Mouse (Mus musculus): ENCODE results near the gene Hdhd3. TPM values are rescaled to one million over a fixed set of nuclear protein-coding genes. Genes with fewer than 3 reads are reported as not detected.

Gene Hdhd3
- polyA plus RNA-seq, 1 experiment from 2014 or later = 21.2 TPM

DNA sequence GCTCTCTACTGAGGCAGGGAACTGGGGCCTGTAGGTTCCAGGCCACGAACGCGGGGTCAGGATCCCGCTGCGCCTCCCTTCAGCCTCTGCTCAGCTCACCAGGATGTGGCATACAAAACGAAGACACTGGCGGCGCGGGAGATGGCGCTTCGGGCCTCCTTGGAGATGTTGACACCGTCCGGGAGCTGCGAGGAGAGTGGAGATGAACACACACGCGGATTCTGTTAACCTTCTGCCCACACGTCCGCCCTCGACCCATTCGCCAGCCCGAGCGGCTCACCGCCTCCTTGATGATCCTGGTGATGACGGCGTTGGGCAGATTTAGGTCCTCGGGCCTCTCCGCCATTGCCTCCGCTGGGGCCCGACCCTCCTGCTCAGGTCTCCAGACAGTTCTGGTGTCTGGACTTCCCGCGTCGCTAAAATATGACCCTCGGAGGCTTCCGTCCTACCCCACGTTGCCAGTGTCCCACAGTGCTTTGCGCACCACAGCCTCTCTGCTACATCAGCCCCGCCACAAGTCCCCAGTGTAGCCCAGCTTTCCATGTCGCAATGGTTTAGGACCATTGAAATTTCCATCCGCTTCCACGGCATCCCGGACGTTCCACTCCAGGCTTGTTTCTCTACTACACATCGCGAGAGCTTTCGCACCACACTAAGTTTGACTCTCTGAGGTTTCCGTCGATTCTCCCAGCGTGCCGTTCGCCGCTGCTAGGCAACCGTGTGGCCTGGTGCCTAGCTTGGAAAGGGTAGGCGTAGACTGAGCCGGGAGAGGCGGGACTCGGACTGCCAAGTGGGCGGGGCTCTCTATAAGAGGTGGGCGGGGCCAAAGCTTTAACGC lies 21.6 kb upstream of the Hdhd3 start, which contains the start of the genes Pole3 and 4933430I17Rik:
Gene Pole3, minus strand, starts transcription at position 418 of the 838 bp plus-strand sequence.
Gene 4933430I17Rik, plus strand, starts transcription at position 719 of the 838 bp plus-strand sequence.
- under 1% methylated on average over 59 of the region's 59 CpGs for WGBS

GRCm38 (mm10) chr4:62520892-62521400 lies 17.7 kb upstream of the Hdhd3 start:
- Histone ChIP-seq H3K4me1 (ENCODE audit: control insufficient read depth, insufficient read depth, low read length) (peaks cover 27% of the 10 kb centered on the region), H3K4me3 (ENCODE audit: low read depth, low read length) (0 out of 2 replicates have a peak overlapping the region, but pooled peaks have one; percentile 69), H3K4me2 (replicated peaks; ENCODE audit: low read depth, low read length) (no peak overlapping the region), H3K9ac (replicated peaks; ENCODE audit: low read depth, low read length) (no peak overlapping the region), H3K27ac (ENCODE audit: low read length) (no peak overlapping the region), H3K27me3 (ENCODE audit: control insufficient read depth, insufficient read depth, low read length) (no peaks in the 10 kb centered on the region), H3K9me3 (ENCODE audit: control insufficient read depth, low read depth, low read length) (no peaks in the 10 kb centered on the region), H3K36me3 (ENCODE audit: control insufficient read depth, insufficient read depth, low read length) (peaks cover 8% of the 10 kb centered on the region)
- no peak for ATAC-seq (ENCODE audit: insufficient number of reproducible peaks, insufficient read depth, low FRiP score, low read depth)
- 79% methylated on average over 2 of the region's 2 CpGs for WGBS

More for the DNA sequence above, 21.6 kb upstream of the Hdhd3 start, which contains the start of the genes Pole3 and 4933430I17Rik:
- H3K4me2 ChIP-seq (replicated peaks; ENCODE audit: low read depth, low read length) = peak within 1 kb of the TSS; percentile 88
- H3K36me3 ChIP-seq (ENCODE audit: control insufficient read depth, insufficient read depth, low read length) = peaks cover 8% of the 10 kb centered on the region
- peak within 1 kb of the TSS; percentile 91; the same call in 1 of the 2 replicates for H3K27ac ChIP-seq (ENCODE audit: low read length)
- peak within 1 kb of the TSS; percentile 77 for H3K9ac ChIP-seq (replicated peaks; ENCODE audit: low read depth, low read length)
- H3K4me1 ChIP-seq (ENCODE audit: control insufficient read depth, insufficient read depth, low read length) = peaks cover 7% of the 10 kb centered on the region; the same call in 1 of the 2 replicates
- ATAC-seq (ENCODE audit: insufficient number of reproducible peaks, insufficient read depth, low FRiP score, low read depth) = peak; percentile 99
- no peaks in the 10 kb centered on the region for H3K9me3 ChIP-seq (ENCODE audit: control insufficient read depth, low read depth, low read length)
- H3K27me3 ChIP-seq (ENCODE audit: control insufficient read depth, insufficient read depth, low read length) = no peaks in the 10 kb centered on the region
- H3K4me3 ChIP-seq (ENCODE audit: low read depth, low read length) = peak within 1 kb of the TSS; percentile 70

- no peaks in the 10 kb centered on the region for H3K27me3 ChIP-seq (ENCODE audit: control insufficient read depth, insufficient read depth, low read length)
- H3K4me2 ChIP-seq (replicated peaks; ENCODE audit: low read depth, low read length) = peak within 1 kb of the TSS; percentile 67
- peak; percentile 87; the same call in 1 of the 2 replicates for ATAC-seq (ENCODE audit: insufficient number of reproducible peaks, insufficient read depth, low FRiP score, low read depth)
- H3K9ac ChIP-seq (replicated peaks; ENCODE audit: low read depth, low read length) = peak within 1 kb of the TSS; percentile 65
- under 1% methylated on average over 37 of the region's 37 CpGs for WGBS
- H3K27ac ChIP-seq (ENCODE audit: low read length) = peak within 1 kb of the TSS; percentile 92
- H3K4me3 ChIP-seq (ENCODE audit: low read depth, low read length) = peak within 1 kb of the TSS; percentile 69
- H3K9me3 ChIP-seq (ENCODE audit: control insufficient read depth, low read depth, low read length) = no peaks in the 10 kb centered on the region
- H3K36me3 ChIP-seq (ENCODE audit: control insufficient read depth, insufficient read depth, low read length) = peaks cover 8% of the 10 kb centered on the region
- peaks cover 35% of the 10 kb centered on the region for H3K4me1 ChIP-seq (ENCODE audit: control insufficient read depth, insufficient read depth, low read length)
Observed at GRCm38 (mm10) chr4:62519849-62520233, 16.6 kb upstream of the Hdhd3 start, which contains the start of gene Alad. Alad (minus strand) TSS chr4:62519918.

DNA sequence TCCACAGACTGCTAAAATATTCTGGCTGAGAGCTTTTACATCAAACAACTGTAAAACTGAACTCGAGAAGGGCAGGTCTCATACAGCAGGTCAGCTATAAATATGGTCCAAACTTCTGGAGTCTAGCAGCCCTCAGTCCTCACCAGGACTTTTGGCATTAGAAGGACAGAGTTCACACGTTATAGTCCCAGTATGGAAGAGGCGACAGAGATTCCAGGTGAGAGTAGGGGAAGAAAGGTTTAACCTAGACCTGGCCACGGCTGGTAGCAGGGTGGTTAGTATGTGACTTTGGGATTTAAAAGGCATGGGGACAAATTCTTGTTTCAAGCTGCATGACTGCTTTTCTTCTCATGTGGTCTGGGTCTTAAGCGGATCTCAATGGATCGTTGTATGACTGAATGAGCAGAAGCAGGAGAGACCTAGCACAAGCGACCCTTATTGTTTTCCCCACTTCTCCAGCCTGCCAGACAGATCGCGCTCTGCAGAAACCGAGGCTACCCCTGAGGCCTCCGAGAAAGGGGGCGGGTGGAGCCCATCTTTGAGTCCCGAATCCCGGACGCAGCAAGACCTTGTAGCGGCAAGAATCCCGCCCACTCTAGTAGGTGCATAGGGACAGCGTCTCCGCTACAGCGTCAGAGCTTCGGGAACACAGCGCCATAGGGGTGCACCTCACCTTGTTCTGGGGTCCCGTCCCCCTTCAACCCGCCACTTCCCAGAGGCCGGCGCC lies 16.0 kb upstream of the Hdhd3 start:
- H3K4me3 ChIP-seq (ENCODE audit: low read depth, low read length) = peak overlapping the region; percentile 69
- peaks cover 8% of the 10 kb centered on the region for H3K36me3 ChIP-seq (ENCODE audit: control insufficient read depth, insufficient read depth, low read length)
- peak overlapping the region; percentile 92 for H3K27ac ChIP-seq (ENCODE audit: low read length)
- peak; percentile 66 for ATAC-seq (ENCODE audit: insufficient number of reproducible peaks, insufficient read depth, low FRiP score, low read depth)
- no peaks in the 10 kb centered on the region for H3K27me3 ChIP-seq (ENCODE audit: control insufficient read depth, insufficient read depth, low read length)
- WGBS = 1% methylated on average over 26 of the region's 26 CpGs
- peak overlapping the region; percentile 65 for H3K9ac ChIP-seq (replicated peaks; ENCODE audit: low read depth, low read length)
- H3K9me3 ChIP-seq (ENCODE audit: control insufficient read depth, low read depth, low read length) = no peaks in the 10 kb centered on the region
- H3K4me2 ChIP-seq (replicated peaks; ENCODE audit: low read depth, low read length) = peak overlapping the region; percentile 67
- H3K4me1 ChIP-seq (ENCODE audit: control insufficient read depth, insufficient read depth, low read length) = peaks cover 35% of the 10 kb centered on the region

DNA sequence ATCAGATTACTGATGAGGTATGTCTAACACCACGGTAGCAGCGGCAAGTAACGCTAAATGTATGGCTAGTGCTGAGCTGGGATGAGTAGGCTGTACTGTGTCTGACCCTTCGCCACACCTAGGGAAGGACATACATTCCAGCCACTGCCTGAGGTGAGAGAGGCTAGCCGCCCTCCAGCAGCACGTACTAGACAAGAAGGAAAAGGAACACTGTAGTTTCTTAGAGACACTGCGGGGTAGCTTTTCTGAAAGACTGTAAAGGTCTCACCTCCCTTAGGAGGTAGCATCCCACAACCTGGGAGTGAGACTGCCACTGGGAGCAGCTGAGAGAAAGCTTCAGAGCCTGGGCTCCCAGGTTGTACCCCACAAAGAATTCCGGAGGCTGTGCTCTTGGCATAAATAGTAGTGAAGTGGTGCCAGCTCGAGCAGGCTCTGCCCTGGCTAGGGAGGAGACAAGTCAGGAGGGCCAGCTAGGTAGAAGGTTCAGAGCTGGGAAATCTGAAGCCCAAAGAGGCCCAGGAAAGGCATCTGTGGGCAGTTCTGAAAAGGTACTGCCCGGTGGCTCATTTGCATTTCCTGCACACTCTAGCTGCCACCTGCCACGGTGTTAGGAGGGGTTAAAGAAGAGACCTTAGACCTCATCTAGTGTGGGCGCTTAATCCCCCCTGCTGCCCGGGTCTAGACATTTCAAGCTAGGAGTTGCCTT lies 15.3 kb upstream of the Hdhd3 start:
- Histone ChIP-seq H3K4me2 (replicated peaks; ENCODE audit: low read depth, low read length) (peak overlapping the region; percentile 67), H3K4me3 (ENCODE audit: low read depth, low read length) (peak overlapping the region; percentile 69), H3K27ac (ENCODE audit: low read length) (peak overlapping the region; percentile 92), H3K36me3 (ENCODE audit: control insufficient read depth, insufficient read depth, low read length) (peaks cover 11% of the 10 kb centered on the region), H3K9me3 (ENCODE audit: control insufficient read depth, low read depth, low read length) (no peaks in the 10 kb centered on the region), H3K27me3 (ENCODE audit: control insufficient read depth, insufficient read depth, low read length) (no peaks in the 10 kb centered on the region), H3K4me1 (ENCODE audit: control insufficient read depth, insufficient read depth, low read length) (peaks cover 30% of the 10 kb centered on the region), H3K9ac (replicated peaks; ENCODE audit: low read depth, low read length) (peak overlapping the region; percentile 65)
- peak; percentile 20; the same call in 1 of the 2 replicates for ATAC-seq (ENCODE audit: insufficient number of reproducible peaks, insufficient read depth, low FRiP score, low read depth)
- 32% methylated on average over 13 of the region's 13 CpGs for WGBS

DNA sequence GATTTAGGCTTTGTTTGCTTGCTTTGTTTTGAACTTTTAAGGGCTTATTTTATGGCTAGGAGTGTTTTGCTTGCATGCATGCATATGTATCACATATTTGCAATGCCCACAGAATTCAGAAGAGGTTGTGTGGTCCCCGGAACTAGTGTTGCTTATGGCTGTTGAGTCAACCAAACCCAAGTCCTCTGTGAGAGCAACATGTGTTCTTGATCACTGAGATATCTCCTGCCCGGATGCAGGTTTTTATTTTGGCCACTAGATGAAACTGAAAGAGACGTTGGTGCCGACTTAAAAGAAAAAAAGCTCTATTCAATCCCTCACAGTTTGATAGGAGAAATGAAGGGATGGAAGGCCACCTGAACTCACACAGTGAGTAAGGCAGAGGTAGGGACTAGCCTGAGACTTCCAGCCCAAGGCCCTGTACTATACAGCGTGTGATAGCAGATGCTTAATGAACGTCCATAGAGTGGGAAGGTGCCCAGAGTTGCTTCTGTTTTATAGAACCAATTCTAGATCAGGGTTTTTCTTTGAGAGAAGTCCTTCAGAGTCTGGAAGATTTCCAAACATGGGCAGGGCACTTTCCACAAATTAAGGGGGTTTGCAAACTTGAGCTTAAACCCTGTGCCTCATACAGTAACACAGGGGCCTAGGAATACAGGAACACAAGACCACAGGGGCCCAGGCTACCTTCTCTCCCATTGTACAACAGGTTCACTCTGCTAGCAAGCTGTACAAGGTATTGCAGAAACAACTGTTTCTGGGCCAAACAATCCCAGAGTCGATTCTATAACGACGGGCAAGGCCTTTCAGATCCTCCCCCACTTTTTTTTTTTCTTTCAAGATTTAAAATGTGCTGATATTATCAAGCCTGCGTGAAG lies 14.5 kb upstream of the Hdhd3 start:
- Histone ChIP-seq H3K36me3 (ENCODE audit: control insufficient read depth, insufficient read depth, low read length) (peaks cover 16% of the 10 kb centered on the region), H3K9me3 (ENCODE audit: control insufficient read depth, low read depth, low read length) (no peaks in the 10 kb centered on the region), H3K4me1 (ENCODE audit: control insufficient read depth, insufficient read depth, low read length) (peaks cover 30% of the 10 kb centered on the region), H3K27ac (ENCODE audit: low read length) (peak overlapping the region; percentile 92; the same call in 1 of the 2 replicates), H3K27me3 (ENCODE audit: control insufficient read depth, insufficient read depth, low read length) (no peaks in the 10 kb centered on the region), H3K4me3 (ENCODE audit: low read depth, low read length) (peak overlapping the region; percentile 69), H3K4me2 (replicated peaks; ENCODE audit: low read depth, low read length) (peak overlapping the region; percentile 67), H3K9ac (replicated peaks; ENCODE audit: low read depth, low read length) (peak overlapping the region; percentile 65; the same call in 1 of the 2 replicates)
- 66% methylated on average over 10 of the region's 10 CpGs for WGBS
- ATAC-seq (ENCODE audit: insufficient number of reproducible peaks, insufficient read depth, low FRiP score, low read depth) = no peak

DNA sequence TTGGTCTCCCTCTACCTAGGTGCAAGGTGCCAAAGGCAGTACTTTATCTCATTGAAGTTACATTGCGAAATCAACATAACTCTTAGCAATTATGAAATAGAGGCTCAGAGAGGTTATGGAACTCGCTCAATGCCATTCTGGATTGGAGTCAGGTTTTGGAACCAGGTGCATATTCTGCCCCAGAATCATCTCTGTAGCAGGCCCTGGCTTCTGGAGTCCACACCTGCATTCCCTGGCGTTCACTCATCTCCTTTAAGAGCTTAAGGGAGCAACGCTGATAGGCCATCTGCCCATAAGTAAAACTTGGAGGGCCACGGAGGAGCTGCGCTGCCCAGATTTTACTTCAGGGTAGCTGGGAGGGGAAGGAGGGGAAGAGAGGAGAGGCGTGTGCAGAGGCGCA lies 13.8 kb upstream of the Hdhd3 start:
- Histone ChIP-seq H3K36me3 (ENCODE audit: control insufficient read depth, insufficient read depth, low read length) (peaks cover 19% of the 10 kb centered on the region), H3K4me3 (ENCODE audit: low read depth, low read length) (no peak overlapping the region), H3K9me3 (ENCODE audit: control insufficient read depth, low read depth, low read length) (no peaks in the 10 kb centered on the region), H3K27me3 (ENCODE audit: control insufficient read depth, insufficient read depth, low read length) (no peaks in the 10 kb centered on the region), H3K27ac (ENCODE audit: low read length) (peak overlapping the region; percentile 49; the same call in 1 of the 2 replicates), H3K4me1 (ENCODE audit: control insufficient read depth, insufficient read depth, low read length) (peaks cover 30% of the 10 kb centered on the region), H3K4me2 (replicated peaks; ENCODE audit: low read depth, low read length) (peak overlapping the region; percentile 11; the same call in 1 of the 2 replicates), H3K9ac (replicated peaks; ENCODE audit: low read depth, low read length) (no peak overlapping the region)
- 80% methylated on average over 8 of the region's 8 CpGs for WGBS
- ATAC-seq (ENCODE audit: insufficient number of reproducible peaks, insufficient read depth, low FRiP score, low read depth) = no peak

Data from stomach, embryonic 14.5 days (tissue).